Mouse (Mus musculus): ENCODE measurements at regions not wholly inside any gene's neighbourhood (a gene's known extent, or its start where the extent isn't known, plus 50 kb on each side); places are given as distances from the start of the nearest gene placed in this dataset.

DNA sequence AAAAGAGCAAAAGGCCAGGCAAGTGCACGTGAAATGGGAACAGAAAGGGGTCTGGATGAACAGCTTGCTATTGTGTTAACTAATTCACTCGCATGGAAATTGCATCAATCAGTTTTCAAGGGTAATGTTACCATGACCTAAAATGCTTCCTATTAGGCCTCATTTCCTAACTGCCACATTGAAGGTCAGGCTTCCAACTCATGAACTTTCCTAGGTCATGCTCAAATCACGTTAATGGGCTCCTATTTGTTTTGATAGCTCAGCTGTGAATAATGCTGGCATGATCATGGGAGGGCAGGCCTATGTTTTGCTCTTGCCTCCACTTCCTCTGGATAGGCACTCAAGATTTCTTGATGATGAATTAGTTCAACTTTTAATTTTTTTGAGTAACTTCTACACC lies 293.4 kb upstream of the Nrip1 start:
- no peak for TF ChIP-seq CTCF (IDR thresholded peaks at IDR 0.05; ENCODE audit: borderline replicate concordance, insufficient read depth, low read depth, low read length)
- TF ChIP-seq POLR2A (IDR thresholded peaks at IDR 0.05; ENCODE audit: borderline replicate concordance, insufficient read depth, low read length), result no peak

Measured in cerebellum, adult 2 months (tissue).